Mouse (Mus musculus) intestine, embryonic 14.5 days (tissue): Measurements from ENCODE around the gene Ccdc57. TPM values are rescaled to one million over a fixed set of nuclear protein-coding genes. Genes with fewer than 3 reads are reported as not detected.
"Not testable (repeated sequence)": the region's sequence is repeated elsewhere in the genome, so short reads cannot be mapped to it uniquely, and the experiment has no call there.

Experiments used
- ATAC-seq: fragments of 200-750 bp; cut with Nextera tagmentation; replicated peaks from 2 replicates; pipeline ENCODE4 v1.8.0; 2017; ENCODE audit warnings: low read depth, moderate number of reproducible peaks, moderate TSS enrichment, moderate library complexity; ENCODE audit not compliant: low FRiP score, low TSS enrichment
- DNase-seq: peaks from one replicate; pipeline ENCODE4 v3.0.0-alpha.2; 2018; ENCODE audit warnings: low spot score
- H3K27ac ChIP-seq: fragments of 300-500 bp; sonication (generic); 2 replicates; pipeline ENCODE4 v1.5.1; 2014; ENCODE audit warnings: low read depth, mild to moderate bottlenecking, control low read depth
- H3K27me3 ChIP-seq: fragments of 300-500 bp; sonication (generic); replicated peaks from 2 replicates; pipeline ENCODE4 v1.6.1; 2014; ENCODE audit warnings: low read length, control low read depth; ENCODE audit not compliant: control insufficient read depth, insufficient read depth
- H3K36me3 ChIP-seq: fragments of 300-500 bp; sonication (generic); 2 replicates; pipeline ENCODE4 v1.6.1; 2014; ENCODE audit warnings: low read length, control low read depth; ENCODE audit not compliant: control insufficient read depth, insufficient read depth
- H3K4me1 ChIP-seq: fragments of 300-500 bp; sonication (generic); replicated peaks from 2 replicates; pipeline ENCODE4 v1.6.1; 2014; ENCODE audit warnings: low read length, control low read depth, mixed read lengths; ENCODE audit not compliant: control insufficient read depth, insufficient read depth
- H3K4me2 ChIP-seq: fragments of 300-500 bp; sonication (generic); 2 replicates; pipeline ENCODE4 v1.6.1; 2014; ENCODE audit warnings: low read length
- H3K4me3 ChIP-seq: fragments of 300-500 bp; sonication (generic); 2 replicates; pipeline ENCODE4 v1.5.1; 2014; ENCODE audit warnings: low read depth, low read length, control low read depth, mixed read lengths
- H3K9ac ChIP-seq: fragments of 300-500 bp; sonication (generic); 2 replicates; pipeline ENCODE4 v1.6.1; 2014; ENCODE audit warnings: mild to moderate bottlenecking, low read length
- H3K9me3 ChIP-seq: fragments of 300-500 bp; sonication (generic); 2 replicates; pipeline ENCODE4 v1.6.1; 2016; ENCODE audit warnings: low read length, control low read depth; ENCODE audit not compliant: control insufficient read depth
- WGBS: fragments of 180-500 bp; shearing (Covaris S2); extraction: QIAGEN DNeasy Blood & Tissue Kit; methylation state at CpG from one replicate; pipeline ENCODE4 v1.1.7; 2014; 5-methylcytosine and 5-hydroxymethylcytosine counted together
- polyA plus RNA-seq: library from polyadenylated mRNA; unstranded; fragments of >200 nt; fragmentation: Nextera tagmentation; extraction: Ambion mirVana; gene quantifications from 2 replicates; pipeline ENCODE4 v1.2.1, GENCODE M21; 2014

The Ccdc57 gene
- polyA plus RNA-seq, 1 experiment from 2014 or later = 5.9 TPM

GRCm38 (mm10) chr11:120887502-120887901 lies 45.2 kb downstream of the Ccdc57 start:
- no peak for DNase-seq
- Histone ChIP-seq H3K27ac (no peak overlapping the region), H3K4me2 (no peak overlapping the region), H3K9me3 (peaks cover 7% of the 10 kb centered on the region; the same call in 1 of the 2 replicates), H3K27me3 (no peaks in the 10 kb centered on the region), H3K4me3 (no peak overlapping the region), H3K36me3 (peaks cover 36% of the 10 kb centered on the region), H3K9ac (no peak overlapping the region), H3K4me1 (no peaks in the 10 kb centered on the region)
- 91% methylated on average over 5 of the region's 5 CpGs for WGBS
- no peak for ATAC-seq

- Histone ChIP-seq H3K27ac (no peak overlapping the region), H3K9me3 (peaks cover 7% of the 10 kb centered on the region; the same call in 1 of the 2 replicates), H3K4me2 (no peak overlapping the region), H3K9ac (no peak overlapping the region), H3K4me1 (no peaks in the 10 kb centered on the region), H3K4me3 (no peak overlapping the region), H3K36me3 (peaks cover 30% of the 10 kb centered on the region), H3K27me3 (no peaks in the 10 kb centered on the region)
- DNase-seq (no peak), ATAC-seq (no peak)
- WGBS = 77% methylated on average over 5 of the region's 5 CpGs
These were observed 46.2 kb downstream of the Ccdc57 start for GRCm38 (mm10) chr11:120886462-120886861.

- peaks cover 38% of the 10 kb centered on the region for H3K36me3 ChIP-seq
These were observed 49.1 kb downstream of the Ccdc57 start for GRCm38 (mm10) chr11:120883601-120884000.

DNA sequence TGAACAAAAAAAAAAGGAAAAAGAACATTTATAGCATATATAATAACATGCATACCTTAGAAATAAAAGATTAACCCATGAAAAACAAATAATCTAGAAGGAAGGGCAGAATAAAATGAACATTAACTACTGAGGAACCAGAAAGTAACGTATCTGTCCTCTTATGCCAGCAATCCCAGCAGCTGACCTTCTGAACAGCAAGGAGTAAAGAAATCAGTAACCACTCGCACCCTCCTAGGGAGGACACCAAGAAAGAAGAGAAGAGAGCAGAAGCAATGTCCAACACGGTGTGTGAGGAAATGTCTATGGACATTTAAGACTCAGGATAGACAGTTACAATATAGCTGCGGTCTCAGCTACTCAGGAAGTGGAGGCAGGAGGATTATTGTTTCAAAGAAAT lies 49.7 kb downstream of the Ccdc57 start:
- DNase-seq (no peak), ATAC-seq (no peak)
- 86% methylated on average over 4 of the region's 4 CpGs for WGBS
- H3K4me1 ChIP-seq = no peaks in the 10 kb centered on the region
- H3K4me3 ChIP-seq = no peak overlapping the region
- H3K27ac ChIP-seq = no peak overlapping the region
- H3K4me2 ChIP-seq = no peak overlapping the region
- no peak overlapping the region for H3K9ac ChIP-seq
- H3K27me3 ChIP-seq = no peaks in the 10 kb centered on the region
- peaks cover 5% of the 10 kb centered on the region; the same call in 1 of the 2 replicates for H3K9me3 ChIP-seq
- peaks cover 41% of the 10 kb centered on the region for H3K36me3 ChIP-seq

More at GRCm38 (mm10) chr11:120883601-120884000, 49.1 kb downstream of the Ccdc57 start:
- ATAC-seq (no peak), DNase-seq (no peak)
- Histone ChIP-seq H3K4me1 (no peaks in the 10 kb centered on the region), H3K4me3 (no peak overlapping the region), H3K9me3 (peaks cover 7% of the 10 kb centered on the region; the same call in 1 of the 2 replicates), H3K27me3 (no peaks in the 10 kb centered on the region), H3K9ac (no peak overlapping the region), H3K4me2 (no peak overlapping the region), H3K27ac (no peak overlapping the region)
- 92% methylated on average over 3 of the region's 3 CpGs for WGBS

GRCm38 (mm10) chr11:120873206-120873605 lies 59.5 kb downstream of the Ccdc57 start:
- H3K36me3 ChIP-seq = peaks cover 12% of the 10 kb centered on the region; the same call in 1 of the 2 replicates
- H3K4me2 ChIP-seq = no peak overlapping the region
- WGBS = 84% methylated on average over 6 of the region's 6 CpGs
- H3K9me3 ChIP-seq = no peaks in the 10 kb centered on the region
- ATAC-seq = no peak
- no peak overlapping the region for H3K27ac ChIP-seq
- H3K27me3 ChIP-seq = no peaks in the 10 kb centered on the region
- no peak overlapping the region for H3K9ac ChIP-seq
- no peak overlapping the region for H3K4me3 ChIP-seq
- no peak for DNase-seq
- no peaks in the 10 kb centered on the region for H3K4me1 ChIP-seq

GRCm38 (mm10) chr11:120871521-120871920 lies 61.2 kb downstream of the Ccdc57 start:
- Histone ChIP-seq H3K27me3 (no peaks in the 10 kb centered on the region), H3K27ac (no peak overlapping the region)
- ATAC-seq = no peak

DNA sequence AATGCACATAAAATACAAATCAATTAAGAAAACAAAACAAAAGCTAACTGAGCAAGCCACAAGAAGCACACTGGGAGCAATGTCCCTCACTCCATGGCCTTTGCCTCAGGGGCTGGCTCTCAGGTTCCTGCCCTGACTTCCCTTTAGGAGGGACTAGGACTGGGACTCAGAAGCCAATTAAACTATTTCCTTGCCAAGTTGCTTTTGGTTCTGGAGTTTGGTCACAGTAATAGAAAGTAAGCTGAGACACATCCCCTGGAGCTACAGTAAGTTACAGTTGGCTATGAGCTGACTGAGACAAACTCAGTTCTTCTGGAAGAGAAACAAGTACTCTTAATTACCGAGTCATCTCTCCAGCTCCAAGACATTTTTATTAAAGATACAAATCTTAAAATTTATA lies 66.9 kb downstream of the Ccdc57 start:
- ATAC-seq = no peak
- peaks cover 4% of the 10 kb centered on the region; the same call in 1 of the 2 replicates for H3K36me3 ChIP-seq
- H3K27ac ChIP-seq = no peak overlapping the region
- no peak overlapping the region for H3K9ac ChIP-seq
- WGBS = 98% methylated on average over 1 of the region's 1 CpGs
- DNase-seq = no peak
- no peak overlapping the region for H3K4me2 ChIP-seq
- H3K9me3 ChIP-seq = no peaks in the 10 kb centered on the region
- no peaks in the 10 kb centered on the region for H3K4me1 ChIP-seq
- no peaks in the 10 kb centered on the region for H3K27me3 ChIP-seq
- H3K4me3 ChIP-seq = no peak overlapping the region

More at GRCm38 (mm10) chr11:120871521-120871920, 61.2 kb downstream of the Ccdc57 start:
- no peaks in the 10 kb centered on the region for H3K9me3 ChIP-seq
- H3K4me1 ChIP-seq = no peaks in the 10 kb centered on the region
- no peak overlapping the region for H3K9ac ChIP-seq
- no peak for DNase-seq
- H3K4me2 ChIP-seq = no peak overlapping the region
- 91% methylated on average over 9 of the region's 9 CpGs for WGBS
- H3K36me3 ChIP-seq = peaks cover 4% of the 10 kb centered on the region; the same call in 1 of the 2 replicates
- no peak overlapping the region for H3K4me3 ChIP-seq

GRCm38 (mm10) chr11:120862819-120863218 lies 69.9 kb downstream of the Ccdc57 start:
- Histone ChIP-seq H3K4me3 (no peak overlapping the region), H3K4me2 (no peak overlapping the region), H3K4me1 (no peaks in the 10 kb centered on the region), H3K9ac (no peak overlapping the region), H3K9me3 (no peaks in the 10 kb centered on the region), H3K36me3 (peaks cover 18% of the 10 kb centered on the region), H3K27me3 (no peaks in the 10 kb centered on the region), H3K27ac (no peak overlapping the region)
- WGBS = 74% methylated on average over 10 of the region's 10 CpGs
- no peak for DNase-seq
- no peak for ATAC-seq

- not testable (repeated sequence) for H3K4me3 ChIP-seq, H3K27me3 ChIP-seq, H3K4me1 ChIP-seq, ATAC-seq, H3K9ac ChIP-seq, H3K27ac ChIP-seq, H3K9me3 ChIP-seq, DNase-seq, H3K4me2 ChIP-seq
- H3K36me3 ChIP-seq = peaks cover 18% of the 10 kb centered on the region
- WGBS = 95% methylated on average over 3 of the region's 3 CpGs
These were observed 76.7 kb downstream of the Ccdc57 start for GRCm38 (mm10) chr11:120855938-120856337.
